Mouse (Mus musculus) hematopoietic stem cell, adult 5-6 weeks (primary cell): ENCODE results near the gene Tlr9. TPM values are rescaled to one million over a fixed set of nuclear protein-coding genes. Genes with fewer than 3 reads are reported as not detected.

Experiments used
- ATAC-seq, 2 experiments: fragments of 125-278 bp in 1 of 2; replicated peaks in 1 of 2; 2 replicates each; pipeline ENCODE4 v1.8.0; 2016 to 2017; ENCODE audit warnings: inconsistent platforms in 2 of 2, mild to moderate bottlenecking in 2 of 2, moderate number of reproducible peaks in 2 of 2, low read depth in 1 of 2, moderate TSS enrichment in 1 of 2; ENCODE audit not compliant: low FRiP score in 2 of 2, poor library complexity in 2 of 2, severe bottlenecking in 2 of 2, insufficient read depth in 1 of 2, low TSS enrichment in 1 of 2
- total RNA-seq: library from RNA; stranded (forward); fragments of 172-1452, 232-1000 nt; gene quantifications from 2 replicates; pipeline ENCODE4 v1.2.3, GENCODE M21; 2017

Tlr9 gene
- total RNA-seq, 1 experiment from 2014 or later = 0.84 TPM

DNA sequence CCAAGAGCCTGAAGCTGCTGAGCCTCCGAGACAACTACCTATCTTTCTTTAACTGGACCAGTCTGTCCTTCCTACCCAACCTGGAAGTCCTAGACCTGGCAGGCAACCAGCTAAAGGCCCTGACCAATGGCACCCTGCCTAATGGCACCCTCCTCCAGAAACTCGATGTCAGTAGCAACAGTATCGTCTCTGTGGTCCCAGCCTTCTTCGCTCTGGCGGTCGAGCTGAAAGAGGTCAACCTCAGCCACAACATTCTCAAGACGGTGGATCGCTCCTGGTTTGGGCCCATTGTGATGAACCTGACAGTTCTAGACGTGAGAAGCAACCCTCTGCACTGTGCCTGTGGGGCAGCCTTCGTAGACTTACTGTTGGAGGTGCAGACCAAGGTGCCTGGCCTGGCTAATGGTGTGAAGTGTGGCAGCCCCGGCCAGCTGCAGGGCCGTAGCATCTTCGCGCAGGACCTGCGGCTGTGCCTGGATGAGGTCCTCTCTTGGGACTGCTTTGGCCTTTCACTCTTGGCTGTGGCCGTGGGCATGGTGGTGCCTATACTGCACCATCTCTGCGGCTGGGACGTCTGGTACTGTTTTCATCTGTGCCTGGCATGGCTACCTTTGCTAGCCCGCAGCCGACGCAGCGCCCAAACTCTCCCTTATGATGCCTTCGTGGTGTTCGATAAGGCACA lies 3.2 kb downstream of the Tlr9 start:
- no peak for ATAC-seq

DNA sequence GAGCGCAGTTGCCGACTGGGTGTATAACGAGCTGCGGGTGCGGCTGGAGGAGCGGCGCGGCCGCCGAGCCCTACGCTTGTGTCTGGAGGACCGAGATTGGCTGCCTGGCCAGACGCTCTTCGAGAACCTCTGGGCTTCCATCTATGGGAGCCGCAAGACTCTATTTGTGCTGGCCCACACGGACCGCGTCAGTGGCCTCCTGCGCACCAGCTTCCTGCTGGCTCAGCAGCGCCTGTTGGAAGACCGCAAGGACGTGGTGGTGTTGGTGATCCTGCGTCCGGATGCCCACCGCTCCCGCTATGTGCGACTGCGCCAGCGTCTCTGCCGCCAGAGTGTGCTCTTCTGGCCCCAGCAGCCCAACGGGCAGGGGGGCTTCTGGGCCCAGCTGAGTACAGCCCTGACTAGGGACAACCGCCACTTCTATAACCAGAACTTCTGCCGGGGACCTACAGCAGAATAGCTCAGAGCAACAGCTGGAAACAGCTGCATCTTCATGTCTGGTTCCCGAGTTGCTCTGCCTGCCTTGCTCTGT lies 3.8 kb downstream of the Tlr9 start:
- peak; percentile 42 to 67 for ATAC-seq

DNA sequence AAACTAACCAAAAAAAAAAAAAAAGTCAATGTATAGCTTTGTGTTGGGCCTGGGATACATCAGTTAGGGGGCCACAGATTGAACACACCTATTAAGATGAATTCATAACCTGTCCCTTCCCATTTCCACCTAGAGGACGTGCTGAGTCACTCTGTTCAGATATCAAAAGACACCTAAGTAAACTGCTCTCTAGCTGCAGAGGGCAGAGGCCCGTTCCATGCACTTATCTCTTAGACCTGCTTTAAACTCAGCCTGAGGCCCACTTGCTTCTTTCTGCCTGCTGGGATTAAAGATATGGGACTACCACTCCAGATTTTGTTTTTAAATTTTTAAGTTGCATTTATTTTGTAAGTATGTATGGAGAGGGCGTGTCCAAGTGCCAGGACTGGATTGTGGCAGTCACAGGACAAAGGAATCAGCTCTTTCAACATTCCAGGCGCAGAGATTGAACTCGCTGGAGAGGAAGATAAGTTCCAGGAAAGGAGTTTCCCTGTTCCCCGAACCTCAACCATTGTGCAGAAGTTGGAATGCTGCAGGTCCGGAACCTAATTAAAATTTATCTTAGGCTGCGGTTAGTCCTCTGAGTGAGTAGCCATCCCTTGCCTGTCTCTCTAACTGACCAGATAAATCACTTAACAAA lies 5.5 kb downstream of the Tlr9 start:
- no peak for ATAC-seq

DNA sequence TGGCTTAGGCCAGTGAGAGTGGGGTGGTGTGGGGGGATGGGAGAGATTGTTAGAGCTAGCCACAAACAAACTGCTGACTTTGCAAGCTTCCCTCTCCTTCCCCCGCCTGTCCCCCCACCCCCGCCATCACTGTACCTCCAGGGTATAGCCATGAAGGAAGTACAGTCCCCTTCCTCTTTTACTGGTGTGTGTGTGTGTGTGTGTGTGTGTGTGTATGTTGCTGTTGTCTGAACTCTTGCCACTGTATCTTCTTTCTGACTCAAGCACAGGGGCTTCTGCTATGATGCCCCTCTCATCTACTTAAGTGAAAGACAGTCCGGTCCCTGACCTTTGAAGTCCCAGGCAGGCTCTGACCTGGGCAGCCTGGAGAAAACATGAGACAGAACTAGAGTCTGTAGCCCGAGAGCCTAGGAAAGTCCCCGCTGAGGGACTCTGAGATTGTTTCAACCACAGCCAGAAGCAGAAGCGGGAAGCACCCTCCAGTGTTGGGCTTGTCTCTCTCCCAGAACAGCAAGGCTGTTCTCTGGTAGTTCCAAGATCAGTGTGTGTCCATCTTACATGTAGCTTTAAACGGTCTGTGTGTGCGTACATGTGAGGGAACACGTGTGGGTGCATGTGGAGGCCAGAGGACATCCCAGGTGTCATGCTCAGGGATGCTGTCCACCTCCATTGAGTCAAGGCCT lies 7.8 kb downstream of the Tlr9 start:
- peak; percentile 54 to 59 for ATAC-seq

DNA sequence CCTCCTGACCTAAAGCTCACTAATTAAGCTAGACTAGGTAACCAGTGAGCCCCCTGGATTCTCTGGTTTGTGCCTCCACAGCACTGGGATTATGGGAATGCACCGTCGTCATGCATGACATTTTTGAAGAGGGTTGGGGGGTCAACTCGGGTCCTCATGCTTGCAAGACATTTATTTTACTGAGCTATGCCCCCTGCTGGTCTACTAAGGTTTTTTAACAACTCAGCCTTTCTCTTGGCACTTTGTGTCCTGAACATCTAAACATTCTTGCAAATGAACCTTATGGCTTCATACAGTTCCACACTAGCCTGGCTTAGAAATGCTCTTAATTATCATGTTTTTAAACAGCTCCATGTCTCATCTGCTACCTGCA lies 8.3 kb downstream of the Tlr9 start:
- no peak for ATAC-seq

DNA sequence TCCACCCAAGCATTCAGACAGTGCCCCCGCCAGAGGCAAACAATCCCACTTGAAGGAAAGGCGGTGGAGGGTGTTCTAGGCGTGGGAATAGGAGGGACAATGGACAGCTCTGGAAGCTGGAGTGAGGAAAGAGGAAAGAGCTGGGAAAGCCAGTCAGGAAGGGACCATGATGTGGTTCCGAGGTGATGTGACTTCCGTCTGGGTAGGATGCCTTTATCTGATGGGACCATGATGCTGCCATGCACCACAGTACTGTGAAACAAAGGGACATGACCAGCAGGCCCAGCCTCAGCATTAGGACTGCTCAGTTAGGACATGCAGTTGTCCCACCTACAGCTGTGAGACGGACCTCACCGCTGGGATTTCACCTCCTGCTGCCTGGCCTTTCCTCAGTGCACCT lies 8.8 kb downstream of the Tlr9 start:
- ATAC-seq = no peak

DNA sequence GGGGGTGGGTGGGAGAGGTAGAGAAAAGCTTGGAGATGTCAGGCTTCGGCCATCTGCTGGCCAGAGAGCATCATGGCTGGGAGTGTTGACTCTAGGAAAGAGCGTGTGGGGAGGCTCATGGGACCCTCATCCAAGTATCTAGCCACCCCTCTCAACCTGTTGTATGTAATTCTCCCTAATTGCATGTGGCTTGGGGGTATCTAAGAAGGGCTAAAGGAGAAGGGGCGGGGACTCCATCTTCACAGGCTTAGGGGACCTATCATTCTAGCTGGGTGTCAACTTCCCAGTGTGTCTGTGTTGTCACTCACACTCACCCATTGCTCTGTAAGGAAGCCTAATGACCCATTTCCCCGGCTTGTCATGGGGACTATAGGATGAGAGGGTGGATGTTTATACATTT lies 9.4 kb downstream of the Tlr9 start:
- ATAC-seq = no peak

DNA sequence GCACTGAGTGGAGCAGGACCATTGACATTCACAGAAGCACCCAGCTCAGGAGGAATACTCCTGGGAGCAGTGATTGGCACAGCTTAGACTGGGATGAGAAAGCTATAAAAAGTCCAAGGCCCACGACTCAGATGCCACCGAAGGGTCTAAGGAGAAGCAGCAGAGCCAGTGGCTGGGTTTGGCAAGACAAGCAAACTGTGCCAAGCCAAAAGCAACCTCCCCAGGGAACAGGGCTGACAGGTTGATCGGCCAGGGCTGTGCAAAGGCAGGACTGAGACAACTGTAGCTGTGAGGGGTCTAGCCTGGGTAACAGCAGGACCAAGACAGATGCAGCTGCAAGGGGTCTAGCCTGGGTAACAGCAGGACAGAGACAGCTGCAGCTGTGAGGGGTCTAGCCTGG lies 10.6 kb downstream of the Tlr9 start:
- no peak for ATAC-seq

DNA sequence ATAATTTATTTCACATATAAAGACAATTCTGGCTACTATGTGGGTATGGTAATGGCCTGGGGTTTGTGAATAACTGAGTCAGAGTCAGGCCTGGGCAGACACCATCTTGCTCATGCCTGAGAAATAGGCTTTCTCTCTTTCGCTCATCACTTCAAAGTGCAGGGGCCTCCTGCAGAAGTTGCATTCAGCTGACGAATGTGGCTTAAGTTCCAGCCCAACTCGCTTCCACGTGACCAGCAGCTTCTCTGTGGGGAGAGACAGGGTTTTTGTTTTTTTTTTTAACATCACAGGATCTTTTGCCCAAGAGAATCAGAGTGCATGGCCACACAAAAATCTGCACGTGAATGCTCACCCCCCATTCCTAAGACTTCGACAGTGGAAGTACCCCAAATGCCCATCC lies 11.6 kb downstream of the Tlr9 start:
- no peak for ATAC-seq

DNA sequence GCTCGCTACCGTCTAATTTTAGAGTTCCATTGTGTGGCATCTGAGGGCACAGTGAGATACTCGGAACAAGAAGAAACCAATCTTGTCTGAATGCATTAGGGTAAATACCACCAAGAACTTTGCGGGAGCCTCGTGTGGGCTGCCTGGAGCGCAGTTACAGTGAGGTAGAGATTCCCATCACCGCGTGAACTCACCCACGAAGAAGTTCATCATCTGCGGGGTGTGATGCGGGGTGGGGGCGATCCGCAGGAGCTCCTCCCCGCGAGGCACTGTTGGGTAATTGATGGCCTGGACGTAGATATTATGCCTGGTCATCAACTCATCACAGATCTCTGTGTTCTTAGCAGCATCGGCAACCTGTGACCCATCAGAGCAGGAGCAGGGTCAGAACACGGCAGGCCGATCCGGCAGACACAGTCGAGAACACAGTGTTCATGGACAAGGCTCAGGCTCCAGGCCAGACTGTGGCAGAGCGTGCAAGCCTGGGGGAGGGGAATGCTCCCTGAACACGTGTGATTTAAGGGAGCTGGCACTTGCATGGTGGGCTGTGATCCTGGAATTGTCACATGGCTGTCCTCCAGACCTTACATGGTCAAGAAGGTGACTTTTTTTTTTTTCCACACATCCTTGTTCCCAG lies 12.9 kb downstream of the Tlr9 start:
- ATAC-seq = no peak

DNA sequence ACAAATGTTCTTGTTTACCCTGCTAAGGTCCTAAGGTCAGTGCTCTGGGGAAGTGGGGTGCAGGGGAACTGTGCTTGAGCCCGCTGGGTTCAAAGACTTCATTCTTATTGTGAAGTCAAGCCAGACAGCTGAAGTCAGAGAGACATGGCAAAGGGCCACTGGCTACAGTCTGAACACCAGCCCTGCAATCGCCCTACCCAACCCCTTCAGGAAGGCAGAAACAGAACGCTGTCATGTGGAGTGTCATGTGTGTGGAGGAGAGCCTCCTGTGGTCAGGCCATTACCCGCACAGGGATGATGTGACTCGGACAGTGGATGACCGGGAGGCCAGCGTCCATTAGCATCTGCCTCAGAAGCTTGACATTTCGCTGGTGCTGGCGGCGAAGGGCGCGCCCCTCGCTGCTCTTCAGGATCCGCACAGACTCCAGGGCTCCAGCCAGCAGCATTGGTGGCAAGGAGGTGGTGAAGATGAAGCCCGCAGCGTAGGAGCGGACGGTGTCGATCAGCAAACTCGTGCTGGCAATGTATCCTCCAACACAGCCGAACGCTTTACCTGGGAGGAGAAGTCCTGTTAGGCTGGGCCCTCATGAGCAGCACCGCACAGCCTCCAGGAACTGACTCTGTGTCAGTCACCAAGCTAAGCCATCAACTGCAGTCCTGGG lies 13.9 kb downstream of the Tlr9 start:
- no peak for ATAC-seq

DNA sequence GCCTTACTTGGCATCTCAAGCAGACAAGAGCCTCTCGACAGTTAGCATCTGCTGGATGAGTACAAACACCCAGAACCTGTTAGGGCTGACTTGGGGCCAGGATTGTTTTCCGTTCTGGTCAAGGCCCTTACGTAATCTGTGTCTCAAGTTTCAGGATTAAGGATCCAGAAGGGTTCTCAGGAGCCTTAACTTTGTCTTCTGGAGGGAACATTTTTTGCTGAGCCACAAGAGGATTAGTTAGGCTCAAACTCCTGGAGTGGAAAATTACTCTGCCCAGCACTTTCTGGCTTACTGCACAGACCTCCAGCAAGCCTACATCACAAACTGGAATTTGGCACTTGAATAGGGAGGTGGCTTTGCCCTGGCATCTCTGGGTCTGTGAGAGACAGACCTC lies 14.4 kb downstream of the Tlr9 start:
- no peak for ATAC-seq

DNA sequence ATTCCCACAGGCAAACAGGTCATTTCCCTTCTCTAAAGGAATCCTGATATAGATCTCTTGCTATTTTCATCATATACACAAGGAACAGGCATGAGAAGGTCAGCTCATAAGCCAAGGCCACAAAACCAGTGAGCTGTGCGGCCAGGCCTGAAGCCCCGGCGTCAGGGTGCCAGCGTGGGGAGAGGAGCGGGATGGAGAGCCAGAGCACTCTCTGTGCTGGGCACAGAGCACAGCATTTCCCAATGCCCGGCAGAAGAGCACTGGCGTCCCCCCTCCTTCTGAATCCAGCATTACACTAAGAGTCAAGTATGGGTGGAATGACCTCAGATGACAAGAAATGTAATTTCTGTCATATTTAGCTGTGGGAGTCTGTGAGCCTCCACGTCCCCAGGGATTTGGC lies 15.0 kb downstream of the Tlr9 start:
- no peak for ATAC-seq

DNA sequence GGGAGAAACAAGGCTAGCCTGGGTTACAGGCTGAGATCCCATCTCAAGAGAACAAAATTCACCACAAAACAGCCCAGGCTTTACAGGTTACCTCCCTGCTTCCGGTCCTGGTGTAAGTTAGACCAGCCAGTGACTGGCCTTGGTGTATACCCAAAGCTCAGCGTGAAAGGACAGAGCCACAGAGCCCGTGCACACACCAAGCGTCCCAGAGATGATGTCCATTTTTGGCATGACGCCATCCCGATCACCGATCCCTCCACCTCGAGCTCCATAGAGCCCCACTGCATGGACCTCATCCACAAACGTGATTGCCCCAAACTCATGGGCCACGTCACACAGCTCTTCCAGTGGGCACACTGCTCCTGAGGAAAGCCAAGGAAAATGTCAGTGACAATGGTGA lies 15.5 kb downstream of the Tlr9 start:
- ATAC-seq = no peak

DNA sequence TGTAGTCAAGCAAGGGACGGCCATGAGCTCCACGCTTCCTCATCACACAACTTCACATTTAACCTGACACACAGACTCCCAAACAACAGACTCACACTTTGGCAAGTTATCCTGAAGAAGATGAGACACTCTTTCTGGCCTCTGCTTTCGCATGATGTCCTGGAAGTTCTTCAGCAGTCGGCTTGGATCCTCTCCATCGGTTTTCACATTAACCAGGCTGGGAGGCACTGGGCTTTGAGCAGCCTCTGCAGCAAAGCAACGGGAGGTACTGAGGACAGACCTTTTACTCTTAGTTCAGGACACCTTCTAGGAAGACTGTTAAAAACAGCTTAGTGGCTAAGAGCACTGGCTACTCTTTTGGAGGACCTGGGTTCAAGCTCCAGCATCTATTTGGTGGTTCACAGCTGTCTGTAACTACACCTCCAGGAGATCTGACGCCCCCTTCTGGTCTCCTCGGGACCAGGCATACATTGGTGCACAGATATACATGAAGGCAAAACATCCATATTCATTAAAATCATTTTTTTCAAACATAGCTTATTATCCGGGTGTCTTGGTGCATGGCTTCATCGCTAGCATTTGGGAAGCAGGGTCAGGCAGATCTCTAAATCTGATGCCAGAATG lies 19.3 kb downstream of the Tlr9 start:
- ATAC-seq = no peak

DNA sequence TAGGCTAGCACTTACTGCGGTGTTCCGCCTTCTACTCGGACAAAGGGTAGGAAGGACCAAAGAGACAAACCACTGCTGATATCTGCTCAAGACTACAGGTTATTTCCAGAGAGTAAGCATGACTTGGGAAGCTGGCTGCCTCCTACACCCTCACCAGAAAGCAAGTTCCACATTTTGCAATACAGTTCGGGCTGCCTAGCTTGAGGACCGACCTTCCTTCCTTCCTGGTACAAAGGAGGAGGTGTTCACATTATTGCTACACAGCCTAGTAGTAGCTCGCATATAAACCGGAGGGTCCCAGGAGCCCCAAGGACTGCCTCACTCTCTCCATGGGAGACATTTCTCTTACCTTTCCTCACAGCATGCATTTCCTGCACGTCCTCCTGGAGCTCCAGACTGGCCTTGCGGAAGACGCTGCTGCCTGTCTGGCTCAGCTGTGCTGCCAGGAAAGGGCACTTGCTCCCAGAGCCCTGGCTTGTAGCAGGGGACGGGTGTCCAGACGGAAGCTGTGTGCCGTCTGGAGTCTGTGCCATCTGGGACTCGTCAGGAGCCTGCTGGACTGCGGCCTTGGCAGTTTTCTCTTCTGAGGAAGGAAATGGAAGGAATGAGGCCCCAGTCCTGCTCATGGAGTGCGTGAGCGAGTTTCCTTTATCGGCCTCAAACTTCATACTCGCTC lies 20.6 kb downstream of the Tlr9 start:
- peak; percentile 62 to 67 for ATAC-seq

DNA sequence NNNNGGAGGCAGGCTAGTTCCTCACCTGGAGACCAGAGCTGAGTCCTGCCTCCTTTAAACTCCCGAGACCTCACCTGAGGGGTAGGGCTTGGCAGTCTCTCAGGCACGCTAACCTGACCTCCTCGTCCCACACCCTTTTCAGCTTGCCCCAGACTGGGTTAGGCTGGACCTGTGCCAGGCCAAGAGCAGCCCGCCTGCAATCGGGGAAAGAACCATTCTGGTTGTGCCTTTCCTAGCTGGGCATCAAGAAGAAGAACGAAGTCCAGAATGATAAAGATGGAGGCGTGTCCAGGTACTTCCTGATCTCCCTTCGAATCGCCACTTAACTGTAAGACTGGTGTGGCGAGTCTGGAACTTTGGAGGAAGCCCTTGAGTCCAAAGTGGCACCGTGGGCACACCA lies 27.2 kb downstream of the Tlr9 start:
- ATAC-seq = no peak
